Mouse (Mus musculus) heart, adult 2 months (tissue): ENCODE measurements around the gene Mrtfa.

ENCODE experiments used
- CTCF ChIP-seq: fragments of 200-600 bp; IDR thresholded peaks from 2 replicates; pipeline ENCODE4 v1.8.1; 2022; ENCODE audit warnings: antibody characterized with exemption, mild to moderate bottlenecking, moderate library complexity
- POLR2A ChIP-seq: fragments of 200-500 bp; IDR thresholded peaks from 2 replicates; pipeline ENCODE4 v1.6.1; 2011; ENCODE audit warnings: mild to moderate bottlenecking, low read depth, low read length, control low read depth; ENCODE audit not compliant: insufficient read depth

DNA sequence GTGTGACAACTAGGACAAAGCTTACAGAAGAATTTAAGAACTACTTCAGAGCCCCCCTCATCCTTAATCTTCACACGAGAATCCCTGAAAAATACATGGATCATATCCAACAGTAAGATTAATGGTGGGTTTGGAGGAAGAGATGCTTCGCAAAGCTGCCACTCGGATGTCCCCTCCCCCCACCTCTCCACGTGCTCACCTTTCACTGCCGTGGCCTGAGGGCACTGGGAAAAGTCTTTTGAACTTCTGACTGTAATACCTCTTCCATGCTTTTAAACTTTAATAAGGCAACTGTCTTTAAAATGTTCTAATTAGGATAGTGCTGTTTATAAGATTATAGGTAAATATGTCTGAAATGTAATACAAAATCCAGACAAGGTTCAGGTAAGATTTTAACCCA lies 216.2 kb downstream of the Mrtfa start:
- no peak for TF ChIP-seq CTCF
- TF ChIP-seq POLR2A, result no peak
